Mouse (Mus musculus): ENCODE measurements around the gene Grb7. TPM values are rescaled to one million over a fixed set of nuclear protein-coding genes. Genes with fewer than 3 reads are reported as not detected.

Grb7 gene
- polyA plus RNA-seq, 1 experiment from 2014 or later, result 0.82 TPM

DNA sequence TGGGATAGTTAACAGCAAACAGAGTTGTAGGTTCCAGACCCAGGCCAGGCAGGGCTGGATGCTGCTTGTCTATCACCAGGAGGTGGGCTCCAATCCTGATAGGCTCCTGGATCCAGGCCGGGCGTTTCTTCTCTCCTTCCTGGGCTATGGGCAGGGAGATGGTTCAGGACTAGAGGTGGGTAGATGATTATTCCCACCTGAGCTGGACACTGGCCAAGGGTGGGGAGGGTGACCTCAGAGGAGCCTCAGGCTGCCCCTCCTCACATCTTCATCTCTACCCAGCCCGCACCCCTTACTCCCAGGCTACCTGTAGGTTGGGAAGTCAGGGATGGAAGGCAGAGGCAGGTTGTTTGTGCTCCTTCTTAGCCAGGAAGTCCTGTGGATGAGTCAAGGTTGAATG lies 3.2 kb downstream of the Grb7 start:
- no peak overlapping the region for H3K4me2 ChIP-seq (ENCODE audit: low read length)
- no peak for ATAC-seq
- no peak overlapping the region for H3K4me3 ChIP-seq (ENCODE audit: low read depth, low read length)
- peaks cover 15% of the 10 kb centered on the region for H3K27me3 ChIP-seq (ENCODE audit: control insufficient read depth, insufficient read depth, low read depth, low read length)
- 79% methylated on average over 3 of the region's 3 CpGs for WGBS
- no peaks in the 10 kb centered on the region for H3K4me1 ChIP-seq (ENCODE audit: control insufficient read depth, insufficient read depth, low read length)
- no peaks in the 10 kb centered on the region for H3K36me3 ChIP-seq (ENCODE audit: control insufficient read depth, insufficient read depth, low read length)
- H3K27ac ChIP-seq (ENCODE audit: low read length), result no peak overlapping the region
- no peaks in the 10 kb centered on the region for H3K9me3 ChIP-seq (replicated peaks; ENCODE audit: control insufficient read depth, low read length, poor library complexity, severe bottlenecking)
- H3K9ac ChIP-seq (ENCODE audit: low read depth, low read length), result no peak overlapping the region

DNA sequence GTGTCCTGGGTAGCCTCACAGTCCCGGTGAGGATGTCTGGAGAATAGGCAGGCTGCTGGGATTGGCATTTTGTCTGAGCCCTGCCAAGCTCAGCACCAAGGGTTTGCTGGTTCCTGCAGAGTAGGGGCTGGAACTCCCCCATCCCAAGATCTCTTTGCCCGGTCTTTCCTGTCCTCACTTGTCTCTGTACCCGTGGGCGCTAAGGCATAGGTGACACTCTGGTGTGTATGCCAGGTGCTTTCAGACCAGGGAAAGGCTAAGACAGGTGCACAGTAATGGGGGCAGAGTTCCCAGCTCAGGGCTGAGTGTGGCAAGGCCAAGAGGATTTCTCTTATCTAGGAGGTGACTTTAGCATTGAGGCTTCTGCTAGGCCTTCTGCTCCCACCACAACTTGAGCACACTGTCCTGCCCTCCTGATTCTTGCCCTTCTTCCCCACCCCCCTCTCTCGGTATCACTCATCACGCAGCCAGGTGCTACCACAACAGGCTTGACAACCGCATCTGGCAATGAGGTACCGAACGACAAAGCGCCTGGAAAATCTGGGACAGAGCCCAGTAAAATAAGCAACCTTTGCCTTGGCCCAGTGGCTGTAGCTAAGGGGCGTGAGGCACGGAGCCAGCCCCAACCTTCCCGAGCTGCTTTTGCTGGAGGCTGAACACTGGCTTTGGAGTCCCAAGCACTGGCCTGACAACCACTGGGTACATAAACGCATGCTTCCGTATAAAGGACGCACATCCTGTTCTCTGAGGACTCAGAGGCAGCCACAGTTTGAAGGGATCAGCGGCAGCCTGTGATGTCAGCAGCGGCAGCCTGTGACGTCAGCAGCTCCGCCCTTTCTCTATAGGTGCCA lies 4.0 kb downstream of the Grb7 start:
- no peaks in the 10 kb centered on the region for H3K36me3 ChIP-seq (ENCODE audit: control insufficient read depth, insufficient read depth, low read length)
- H3K27ac ChIP-seq (ENCODE audit: low read length), result no peak overlapping the region
- no peaks in the 10 kb centered on the region for H3K4me1 ChIP-seq (ENCODE audit: control insufficient read depth, insufficient read depth, low read length)
- 88% methylated on average over 20 of the region's 20 CpGs for WGBS
- no peak overlapping the region for H3K4me2 ChIP-seq (ENCODE audit: low read length)
- H3K27me3 ChIP-seq (ENCODE audit: control insufficient read depth, insufficient read depth, low read depth, low read length), result peaks cover 15% of the 10 kb centered on the region
- no peak overlapping the region for H3K4me3 ChIP-seq (ENCODE audit: low read depth, low read length)
- H3K9me3 ChIP-seq (replicated peaks; ENCODE audit: control insufficient read depth, low read length, poor library complexity, severe bottlenecking), result no peaks in the 10 kb centered on the region
- H3K9ac ChIP-seq (ENCODE audit: low read depth, low read length), result no peak overlapping the region
- no peak for ATAC-seq

DNA sequence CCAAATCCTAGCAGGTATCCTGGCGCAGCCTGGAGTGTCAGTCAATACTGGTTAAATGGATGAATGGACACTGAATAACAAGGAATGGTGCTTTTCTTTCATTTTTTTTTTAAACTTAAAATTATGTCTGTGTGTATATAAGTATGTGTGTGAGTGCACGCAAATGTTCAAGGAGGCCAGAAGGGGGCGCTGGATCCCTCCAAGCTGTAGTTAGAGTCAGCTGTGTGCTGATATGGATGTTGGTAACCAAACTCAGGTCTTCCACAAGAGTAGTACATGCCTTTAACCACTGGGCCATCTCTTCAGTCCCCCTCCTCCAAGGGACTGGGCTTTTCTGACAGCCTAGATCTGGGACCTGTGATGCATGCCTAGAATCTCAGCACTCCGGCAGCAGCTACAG lies 9.3 kb downstream of the Grb7 start:
- no peak for ATAC-seq
- peaks cover 4% of the 10 kb centered on the region for H3K4me1 ChIP-seq (ENCODE audit: control insufficient read depth, insufficient read depth, low read length)
- H3K27me3 ChIP-seq (ENCODE audit: control insufficient read depth, insufficient read depth, low read depth, low read length), result peaks cover 20% of the 10 kb centered on the region
- H3K36me3 ChIP-seq (ENCODE audit: control insufficient read depth, insufficient read depth, low read length), result no peaks in the 10 kb centered on the region
- H3K9me3 ChIP-seq (replicated peaks; ENCODE audit: control insufficient read depth, low read length, poor library complexity, severe bottlenecking), result no peaks in the 10 kb centered on the region
- no peak overlapping the region for H3K9ac ChIP-seq (ENCODE audit: low read depth, low read length)
- no peak overlapping the region for H3K27ac ChIP-seq (ENCODE audit: low read length)
- H3K4me2 ChIP-seq (ENCODE audit: low read length), result no peak overlapping the region
- no peak overlapping the region for H3K4me3 ChIP-seq (ENCODE audit: low read depth, low read length)
- WGBS, result 89% methylated on average over 4 of the region's 4 CpGs

DNA sequence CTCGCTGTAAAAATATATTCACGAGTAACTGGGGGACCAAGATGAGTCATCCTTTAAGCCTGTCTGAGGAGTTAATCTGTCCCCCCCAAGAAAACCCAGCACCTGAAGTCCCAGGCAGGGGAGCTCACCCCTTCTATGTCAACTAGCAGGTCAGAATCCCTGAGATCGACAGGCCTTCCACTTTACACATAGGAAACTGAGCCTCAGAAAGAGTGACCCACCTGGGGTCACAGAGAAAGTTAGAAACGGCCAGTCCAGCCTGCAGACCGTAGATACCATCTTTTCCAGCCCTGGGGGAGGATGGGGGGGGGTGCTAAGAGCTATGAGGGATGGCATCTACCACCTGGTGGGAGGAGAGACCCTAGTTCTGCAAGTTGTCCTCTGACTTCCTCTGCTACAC lies 10.4 kb downstream of the Grb7 start:
- Histone ChIP-seq H3K27ac (ENCODE audit: low read length) (no peak overlapping the region), H3K4me1 (ENCODE audit: control insufficient read depth, insufficient read depth, low read length) (peaks cover 4% of the 10 kb centered on the region), H3K9me3 (replicated peaks; ENCODE audit: control insufficient read depth, low read length, poor library complexity, severe bottlenecking) (no peaks in the 10 kb centered on the region), H3K36me3 (ENCODE audit: control insufficient read depth, insufficient read depth, low read length) (no peaks in the 10 kb centered on the region), H3K9ac (ENCODE audit: low read depth, low read length) (no peak overlapping the region), H3K27me3 (ENCODE audit: control insufficient read depth, insufficient read depth, low read depth, low read length) (peaks cover 21% of the 10 kb centered on the region), H3K4me2 (ENCODE audit: low read length) (peak overlapping the region; percentile 81; the same call in 1 of the 2 replicates), H3K4me3 (ENCODE audit: low read depth, low read length) (no peak overlapping the region)
- no peak for ATAC-seq
- WGBS, result 79% methylated on average over 5 of the region's 5 CpGs

DNA sequence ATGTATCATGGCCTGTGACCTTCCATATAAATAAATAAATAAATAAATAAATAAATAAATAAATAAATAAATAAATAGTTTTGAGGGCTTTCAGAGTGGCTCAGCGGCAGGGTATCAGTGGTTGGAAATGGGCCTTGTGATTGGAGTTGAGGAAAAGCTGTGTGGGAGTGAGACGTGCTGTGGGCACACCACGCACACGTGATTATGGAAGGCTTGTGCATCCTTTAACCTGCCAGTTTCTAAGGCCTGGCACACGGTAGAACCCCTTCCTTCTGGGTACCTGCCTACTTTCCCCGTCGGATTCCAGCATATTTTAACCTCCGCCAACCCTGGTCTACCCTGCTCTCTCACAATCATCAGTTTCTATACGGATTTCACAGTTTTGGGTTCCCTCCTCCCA lies 10.8 kb downstream of the Grb7 start:
- H3K9me3 ChIP-seq (replicated peaks; ENCODE audit: control insufficient read depth, low read length, poor library complexity, severe bottlenecking), result no peaks in the 10 kb centered on the region
- whole genome bisulfite sequencing, result 14% methylated on average over 9 of the region's 9 CpGs
- no peaks in the 10 kb centered on the region for H3K36me3 ChIP-seq (ENCODE audit: control insufficient read depth, insufficient read depth, low read length)
- ATAC-seq, result peak; percentile 43; the same call in 1 of the 2 replicates
- peaks cover 23% of the 10 kb centered on the region for H3K27me3 ChIP-seq (ENCODE audit: control insufficient read depth, insufficient read depth, low read depth, low read length)
- peak overlapping the region; percentile 81 for H3K4me2 ChIP-seq (ENCODE audit: low read length)
- peak overlapping the region; percentile 87 for H3K27ac ChIP-seq (ENCODE audit: low read length)
- H3K9ac ChIP-seq (ENCODE audit: low read depth, low read length), result peak overlapping the region; percentile 82
- peaks cover 4% of the 10 kb centered on the region for H3K4me1 ChIP-seq (ENCODE audit: control insufficient read depth, insufficient read depth, low read length)
- peak overlapping the region; percentile 64 for H3K4me3 ChIP-seq (ENCODE audit: low read depth, low read length)

DNA sequence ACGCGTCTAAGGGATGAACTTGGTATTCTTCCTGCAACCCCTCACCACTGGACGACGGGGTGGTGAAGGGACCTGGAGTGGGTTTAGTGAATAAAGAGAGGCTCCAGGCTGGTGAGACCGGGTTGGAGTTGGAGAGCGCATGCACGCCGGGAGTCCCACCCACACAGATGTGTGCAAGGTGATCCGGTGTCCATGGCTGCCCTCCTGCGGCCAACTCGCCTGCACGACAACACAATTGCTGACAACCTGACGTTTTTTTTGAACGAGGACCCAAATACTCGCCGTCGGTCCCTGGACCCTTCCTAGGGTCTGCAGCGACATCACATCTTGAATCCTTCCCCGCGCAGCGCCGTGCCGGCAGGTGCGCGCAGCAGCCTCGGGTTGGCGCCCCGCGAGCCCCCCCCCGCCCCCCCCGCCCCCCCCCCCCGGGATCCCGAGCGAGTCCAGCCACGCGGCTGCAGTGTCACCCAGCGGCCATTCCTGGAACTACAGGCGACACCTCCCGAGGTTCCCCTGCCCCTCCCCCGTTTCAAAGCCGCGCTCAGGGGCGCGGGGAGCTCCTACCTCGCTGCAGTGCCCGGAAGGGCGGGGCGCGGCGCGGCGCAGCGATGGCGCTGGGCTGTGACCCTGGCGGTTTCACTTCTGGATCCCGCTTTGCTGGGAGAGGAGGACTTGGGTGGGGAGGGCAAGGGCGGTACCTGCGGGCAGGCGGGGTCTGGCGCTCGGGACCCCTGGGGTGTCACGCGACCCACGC lies 11.3 kb downstream of the Grb7 start:
- WGBS, result under 1% methylated on average over 37 of the region's 64 CpGs
- H3K27me3 ChIP-seq (ENCODE audit: control insufficient read depth, insufficient read depth, low read depth, low read length), result peaks cover 23% of the 10 kb centered on the region
- peak overlapping the region; percentile 82 for H3K9ac ChIP-seq (ENCODE audit: low read depth, low read length)
- H3K4me1 ChIP-seq (ENCODE audit: control insufficient read depth, insufficient read depth, low read length), result peaks cover 4% of the 10 kb centered on the region
- H3K9me3 ChIP-seq (replicated peaks; ENCODE audit: control insufficient read depth, low read length, poor library complexity, severe bottlenecking), result no peaks in the 10 kb centered on the region
- peak overlapping the region; percentile 87 for H3K27ac ChIP-seq (ENCODE audit: low read length)
- H3K36me3 ChIP-seq (ENCODE audit: control insufficient read depth, insufficient read depth, low read length), result no peaks in the 10 kb centered on the region
- H3K4me3 ChIP-seq (ENCODE audit: low read depth, low read length), result peak overlapping the region; percentile 64
- peak; percentile 93 for ATAC-seq
- peak overlapping the region; percentile 81 for H3K4me2 ChIP-seq (ENCODE audit: low read length)

DNA sequence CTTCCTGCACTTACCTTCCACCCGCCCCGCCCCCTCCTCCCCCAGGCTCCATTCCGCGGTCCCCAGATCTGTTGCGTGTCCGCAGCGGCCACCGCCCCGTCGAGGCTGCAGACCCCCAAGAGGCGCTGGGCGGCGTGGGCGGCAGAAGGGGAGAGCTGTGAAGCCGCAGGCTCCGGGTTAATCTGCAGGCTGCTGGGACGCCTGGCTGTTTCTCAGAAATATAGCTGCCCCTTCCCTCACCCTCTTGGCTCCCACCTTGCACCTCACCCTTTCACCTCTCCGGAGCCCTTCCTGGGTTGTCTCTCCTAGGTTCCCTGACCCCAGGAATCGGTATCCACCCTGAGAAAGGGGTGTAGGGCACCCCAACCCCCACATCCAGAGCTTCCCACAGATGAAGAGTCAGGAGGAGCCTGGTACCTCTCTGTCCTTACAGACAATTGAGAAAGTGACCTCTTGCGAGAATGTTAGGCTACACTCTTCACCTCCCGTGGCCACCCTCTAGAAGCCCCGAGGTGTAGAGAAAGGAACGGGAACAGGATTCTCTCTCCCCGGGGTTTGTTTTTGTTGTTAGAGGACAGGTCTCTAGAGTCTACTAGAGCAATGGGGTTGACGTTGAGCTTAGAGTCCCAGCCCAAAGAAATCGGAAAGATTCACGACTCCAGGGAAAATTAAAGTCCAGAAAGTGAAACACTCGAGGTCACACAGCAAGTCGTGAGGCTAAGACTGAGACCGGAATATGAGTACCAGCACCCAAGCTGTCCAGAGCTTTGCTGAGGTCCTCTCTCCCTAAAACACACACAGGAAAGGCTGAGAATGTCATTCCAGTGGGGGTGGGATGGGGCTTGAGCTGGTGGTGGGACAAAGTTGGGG lies 12.2 kb downstream of the Grb7 start:
- ATAC-seq, result peak; percentile 49
- H3K4me3 ChIP-seq (ENCODE audit: low read depth, low read length), result peak overlapping the region; percentile 64
- 5% methylated on average over 21 of the region's 30 CpGs for WGBS
- peak overlapping the region; percentile 81 for H3K4me2 ChIP-seq (ENCODE audit: low read length)
- peaks cover 4% of the 10 kb centered on the region for H3K4me1 ChIP-seq (ENCODE audit: control insufficient read depth, insufficient read depth, low read length)
- peak overlapping the region; percentile 87; the same call in 1 of the 2 replicates for H3K27ac ChIP-seq (ENCODE audit: low read length)
- peaks cover 23% of the 10 kb centered on the region for H3K27me3 ChIP-seq (ENCODE audit: control insufficient read depth, insufficient read depth, low read depth, low read length)
- H3K9ac ChIP-seq (ENCODE audit: low read depth, low read length), result peak overlapping the region; percentile 82
- H3K9me3 ChIP-seq (replicated peaks; ENCODE audit: control insufficient read depth, low read length, poor library complexity, severe bottlenecking), result no peaks in the 10 kb centered on the region
- H3K36me3 ChIP-seq (ENCODE audit: control insufficient read depth, insufficient read depth, low read length), result no peaks in the 10 kb centered on the region

DNA sequence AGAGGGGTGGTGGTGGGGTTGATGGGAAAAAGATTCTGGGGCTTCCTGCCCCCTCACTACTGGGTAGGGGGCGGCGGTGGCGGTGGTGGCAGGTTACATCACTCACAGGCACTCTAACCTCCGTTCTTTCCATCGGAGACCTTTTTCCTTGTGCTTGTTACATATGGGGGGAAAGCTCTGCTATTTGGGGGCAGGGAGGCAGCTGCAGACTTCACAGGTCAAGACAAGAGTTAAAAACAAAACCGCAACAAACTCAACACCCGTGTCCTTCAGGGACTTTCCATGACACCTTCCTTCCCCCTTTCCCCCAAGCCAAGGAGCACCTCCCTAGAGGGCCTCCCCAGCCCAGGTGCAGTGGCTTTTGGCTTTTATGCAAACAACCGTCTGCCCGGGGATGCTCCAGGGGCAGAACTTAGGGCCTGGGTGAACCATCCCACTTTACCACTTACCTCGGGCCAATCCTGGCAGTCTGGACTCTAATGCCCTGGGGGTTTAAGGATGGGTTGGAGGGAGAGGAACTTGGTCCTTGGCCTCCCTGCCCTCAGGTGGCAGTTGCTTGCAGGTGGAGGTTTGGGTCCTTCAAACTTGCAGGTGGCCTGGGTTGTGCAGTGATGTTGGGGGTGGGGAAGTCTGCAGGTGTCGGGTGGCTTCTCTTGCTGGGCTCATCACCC lies 13.0 kb downstream of the Grb7 start:
- no peak for ATAC-seq
- Histone ChIP-seq H3K4me1 (ENCODE audit: control insufficient read depth, insufficient read depth, low read length) (peaks cover 4% of the 10 kb centered on the region), H3K36me3 (ENCODE audit: control insufficient read depth, insufficient read depth, low read length) (no peaks in the 10 kb centered on the region), H3K27ac (ENCODE audit: low read length) (no peak overlapping the region), H3K27me3 (ENCODE audit: control insufficient read depth, insufficient read depth, low read depth, low read length) (peaks cover 23% of the 10 kb centered on the region), H3K9ac (ENCODE audit: low read depth, low read length) (no peak overlapping the region), H3K4me3 (ENCODE audit: low read depth, low read length) (no peak overlapping the region), H3K9me3 (replicated peaks; ENCODE audit: control insufficient read depth, low read length, poor library complexity, severe bottlenecking) (no peaks in the 10 kb centered on the region), H3K4me2 (ENCODE audit: low read length) (no peak overlapping the region)
- 22% methylated on average over 11 of the region's 11 CpGs for WGBS
